Mouse (Mus musculus) forelimb bud, embryonic 11.5 days (tissue): ENCODE results near the gene Pard3.
A peak's percentile ranks its signal among the peaks of the same experiment; 100 is the strongest.

Experiments used
- DNase-seq: peaks from one replicate; pipeline ENCODE4 v3.0.0-alpha.2; 2012; ENCODE audit warnings: low read depth, low spot score

Pard3 gene

DNA sequence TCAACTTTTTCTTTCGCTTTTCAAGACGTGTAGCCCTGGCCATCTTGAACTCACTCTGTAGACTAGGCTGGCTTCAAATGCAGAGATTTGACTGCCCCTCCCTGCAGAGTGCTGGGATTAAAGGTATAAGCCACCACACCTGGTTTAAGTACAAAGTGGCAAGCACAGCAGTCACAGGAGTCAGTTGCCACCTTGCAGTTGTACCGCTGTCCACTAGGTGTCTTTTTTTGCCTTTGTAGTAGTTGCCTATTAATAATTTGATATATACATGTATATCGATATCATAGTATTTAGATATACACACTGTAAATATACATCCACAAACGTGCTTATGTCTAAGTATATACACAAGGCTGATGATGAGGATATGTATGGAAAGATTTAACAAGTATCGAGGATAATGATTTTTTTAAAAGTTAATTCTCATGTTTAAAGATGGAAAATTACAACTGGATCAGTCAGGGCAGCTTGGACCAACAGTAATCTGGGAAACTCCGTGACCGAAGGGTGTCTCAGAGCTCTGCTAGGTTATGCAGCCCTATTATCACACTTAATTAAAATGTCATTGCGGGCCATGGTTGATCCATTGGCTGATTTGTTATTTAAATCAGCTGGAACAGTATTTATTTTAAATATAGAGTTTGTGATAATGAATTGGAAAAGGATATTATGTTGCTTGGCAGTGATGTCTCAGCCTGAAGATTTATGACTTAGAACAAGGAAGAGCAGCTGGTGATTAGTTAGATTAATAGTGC lies 220.9 kb downstream of the Pard3 start:
- DNase-seq: no peak

DNA sequence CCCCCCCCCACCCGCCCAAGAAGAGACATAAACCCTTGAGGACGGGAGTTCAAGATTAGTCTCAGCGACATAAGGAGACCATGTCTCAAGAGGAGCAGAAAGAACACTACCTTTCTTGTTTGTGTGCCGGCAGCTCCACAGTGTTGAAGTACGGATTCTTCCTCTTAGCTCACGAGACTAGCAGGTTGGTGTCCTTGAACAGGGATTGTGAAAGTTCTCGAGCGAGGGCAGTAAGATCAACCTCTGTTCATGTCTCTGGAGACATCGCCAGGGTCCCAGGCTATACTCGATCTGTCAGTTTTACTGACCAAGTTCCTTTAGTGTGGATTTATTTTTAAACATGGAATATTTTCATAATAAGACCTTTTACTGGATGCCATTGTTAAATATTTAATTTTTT lies 224.1 kb downstream of the Pard3 start:
- no peak for DNase-seq

DNA sequence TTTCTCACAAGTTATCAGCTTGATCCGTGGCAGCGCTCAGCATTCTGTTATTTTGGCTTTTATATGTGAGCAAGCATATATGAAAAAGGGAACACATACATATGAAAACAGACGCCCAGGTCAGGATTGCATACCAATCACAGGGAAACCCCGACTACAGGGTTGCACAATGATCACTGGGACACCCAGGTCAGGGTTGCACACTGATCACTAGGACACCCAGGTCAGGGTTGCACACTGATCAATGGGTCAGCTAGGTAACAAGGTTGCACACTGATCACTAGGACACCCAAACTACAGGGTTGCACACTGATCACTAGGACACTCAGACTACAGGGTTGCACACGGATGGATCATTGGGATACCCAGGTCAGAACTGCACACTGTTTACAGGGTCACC lies 228.6 kb downstream of the Pard3 start:
- no peak for DNase-seq

DNA sequence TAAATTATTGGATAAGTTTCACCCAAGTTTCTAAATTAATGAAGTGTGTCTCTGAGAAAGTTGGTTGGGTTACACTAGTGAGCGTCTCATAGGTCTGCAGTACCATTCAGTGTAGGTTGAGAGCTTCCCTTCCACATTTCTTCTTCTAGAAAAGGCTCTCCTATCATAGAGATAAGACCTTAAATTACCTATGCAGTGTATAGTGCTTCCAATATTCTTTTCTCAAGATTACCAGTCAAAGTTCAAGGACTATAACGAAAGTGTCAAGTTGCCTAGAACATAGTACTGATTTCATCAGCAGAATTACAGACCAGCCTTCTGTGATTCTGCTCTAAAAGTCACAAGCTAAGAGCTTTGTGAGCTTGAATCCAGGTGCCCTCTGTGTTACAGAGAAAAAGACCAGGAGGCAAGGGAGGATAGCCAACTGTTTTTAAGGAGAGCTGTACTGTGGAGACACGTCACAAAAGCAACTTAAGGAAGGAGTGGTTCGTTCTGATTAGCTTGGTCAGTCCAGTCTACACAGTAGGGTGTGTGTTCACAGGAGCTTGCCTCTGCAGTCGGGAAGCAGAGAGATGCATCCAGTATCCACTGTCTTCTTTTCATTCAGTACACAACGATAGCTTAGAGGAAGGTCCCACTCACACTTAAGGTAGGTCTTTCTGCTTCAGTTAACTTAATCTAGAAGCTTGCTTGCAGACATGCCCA lies 229.5 kb downstream of the Pard3 start:
- DNase-seq: no peak

DNA sequence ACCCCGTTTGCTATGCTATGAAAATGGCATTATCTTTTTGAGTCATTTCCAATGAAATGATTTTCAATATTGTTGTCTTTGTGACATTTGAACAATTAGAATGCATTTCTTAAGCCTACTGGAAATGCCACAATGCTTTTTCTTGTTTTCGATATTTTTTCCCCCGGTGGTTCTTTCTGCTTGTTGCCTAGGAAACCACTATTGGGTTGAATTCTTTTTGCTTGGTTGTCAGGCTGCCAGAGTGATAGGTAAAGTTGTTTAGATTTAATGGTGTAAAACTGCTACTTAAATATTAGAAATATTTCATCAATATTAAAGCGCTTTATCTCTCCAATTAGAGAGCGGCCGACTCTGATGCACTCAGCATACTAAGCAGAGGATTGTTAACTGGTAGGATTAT lies 230.4 kb downstream of the Pard3 start:
- DNase-seq: no peak

DNA sequence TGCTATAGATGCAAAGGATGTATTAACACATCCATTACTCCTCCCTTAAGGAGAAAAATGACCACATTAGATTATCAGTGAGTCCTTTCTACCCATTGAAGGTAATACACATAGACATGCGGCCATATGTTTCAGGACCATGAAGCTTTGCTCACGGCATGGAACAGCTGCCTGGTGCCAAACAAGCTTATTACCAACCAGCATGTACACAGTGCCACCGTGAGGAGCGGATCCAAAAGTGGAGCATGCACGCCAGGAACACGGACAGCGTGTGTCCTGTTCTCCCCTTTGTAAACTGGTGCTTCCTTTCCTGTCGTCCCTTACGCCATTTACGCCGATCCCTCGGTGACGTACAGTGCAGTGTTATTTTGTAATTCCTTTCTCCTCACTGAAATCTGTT lies 232.2 kb downstream of the Pard3 start:
- DNase-seq: no peak

DNA sequence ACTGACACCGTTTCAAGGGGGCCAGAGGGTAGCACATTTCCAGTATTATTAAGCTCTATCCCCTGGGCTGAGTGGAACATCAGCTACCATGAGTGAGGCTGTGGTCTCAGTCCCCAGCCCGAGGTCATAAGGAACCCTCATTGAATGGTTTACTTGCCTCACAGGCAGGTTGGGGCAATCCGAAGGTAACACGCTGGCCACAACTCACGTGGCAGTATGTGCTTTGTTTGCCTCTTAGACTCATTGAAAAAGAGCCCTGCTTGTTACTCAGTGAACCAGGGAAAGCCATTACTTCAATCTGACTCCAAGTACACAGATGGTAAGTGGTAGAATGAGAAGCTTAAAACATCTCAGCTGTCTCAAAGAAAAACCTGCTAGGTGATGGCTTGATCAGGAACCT lies 236.8 kb downstream of the Pard3 start:
- no peak for DNase-seq

DNA sequence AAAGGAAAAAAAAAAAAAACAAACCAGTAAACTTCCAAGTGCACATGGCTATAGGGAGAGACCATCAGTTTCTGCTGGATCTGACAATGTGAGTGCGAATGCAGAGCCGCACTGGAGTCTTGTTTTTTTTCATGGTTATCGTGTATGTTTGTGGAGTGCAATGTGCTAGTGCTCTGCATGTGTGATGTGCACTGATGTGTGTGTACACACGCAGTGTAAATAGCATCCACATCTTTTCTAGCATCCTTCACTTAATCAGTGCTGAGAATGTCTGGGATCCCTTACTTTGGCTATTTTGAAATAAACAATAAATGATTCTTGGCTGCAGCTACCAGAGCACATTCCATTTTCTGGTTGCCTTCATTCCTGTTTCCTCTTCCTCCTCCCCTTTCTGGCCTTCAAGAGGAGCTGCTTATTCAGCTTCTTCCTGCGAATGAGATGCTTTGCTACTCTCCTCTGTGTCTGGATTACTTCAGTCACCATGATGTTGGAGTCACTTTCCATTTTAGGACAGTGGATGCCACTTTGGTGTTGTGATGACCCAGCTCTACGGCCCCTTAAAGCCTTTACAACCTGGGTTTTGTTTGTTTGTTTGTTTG lies 239.3 kb downstream of the Pard3 start:
- no peak for DNase-seq

DNA sequence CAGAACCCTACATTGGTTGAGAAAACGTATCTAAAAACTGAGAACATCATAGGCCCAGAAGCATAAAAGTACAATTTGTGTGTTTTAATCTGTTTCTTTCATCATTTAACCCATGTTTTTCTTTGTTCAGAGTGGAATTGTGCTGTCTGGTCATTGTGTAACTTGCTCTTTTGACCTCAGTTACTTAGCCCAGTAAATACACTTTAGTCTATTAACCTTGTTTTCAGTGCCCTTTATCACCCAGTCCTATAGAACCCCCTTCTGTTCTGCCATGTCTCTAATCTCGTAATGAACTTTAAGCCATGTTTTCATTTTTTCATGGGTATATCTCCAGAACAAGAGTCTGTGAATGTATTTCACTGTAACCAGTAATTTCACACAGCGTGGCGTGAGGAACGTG lies 243.3 kb downstream of the Pard3 start:
- DNase-seq: no peak

DNA sequence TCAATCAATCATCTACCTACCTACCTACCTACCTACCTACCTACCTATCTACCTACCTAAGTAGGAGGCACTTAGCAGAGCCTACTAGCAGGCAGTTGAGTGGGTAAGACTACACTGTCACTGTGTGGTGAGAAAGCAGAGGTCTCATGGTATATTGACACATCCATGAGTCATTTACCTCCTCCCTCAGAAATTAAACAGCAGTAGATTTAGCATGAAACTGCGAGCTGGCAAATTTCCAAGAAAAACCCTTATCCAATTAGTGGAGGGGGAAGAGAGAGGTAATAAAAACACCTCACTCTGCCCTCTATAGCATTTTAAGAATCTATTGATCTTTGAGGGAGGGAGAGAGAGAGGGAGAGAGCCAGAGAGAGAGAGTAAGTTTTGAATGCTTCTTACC lies 245.7 kb downstream of the Pard3 start:
- no peak for DNase-seq

DNA sequence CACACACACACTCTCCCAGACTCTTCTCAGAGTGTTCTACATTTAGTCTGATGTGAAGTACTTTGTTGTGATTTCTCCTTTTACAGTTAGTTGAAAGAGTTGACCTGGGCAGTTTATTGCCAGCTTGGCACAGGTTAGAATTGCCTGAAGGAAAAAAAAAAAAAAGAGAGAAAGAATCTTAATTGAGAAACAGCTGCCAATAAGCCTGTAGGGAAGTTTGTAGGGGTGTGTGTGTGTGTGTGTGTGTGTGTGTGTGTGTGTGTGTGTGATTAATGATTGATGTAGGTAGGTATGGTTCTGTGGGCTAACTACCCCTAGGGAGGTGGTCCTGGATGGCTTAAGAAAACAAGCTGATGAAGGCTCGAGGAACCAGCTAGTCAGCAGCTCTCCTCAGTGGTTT lies 252.1 kb downstream of the Pard3 start:
- no peak for DNase-seq

DNA sequence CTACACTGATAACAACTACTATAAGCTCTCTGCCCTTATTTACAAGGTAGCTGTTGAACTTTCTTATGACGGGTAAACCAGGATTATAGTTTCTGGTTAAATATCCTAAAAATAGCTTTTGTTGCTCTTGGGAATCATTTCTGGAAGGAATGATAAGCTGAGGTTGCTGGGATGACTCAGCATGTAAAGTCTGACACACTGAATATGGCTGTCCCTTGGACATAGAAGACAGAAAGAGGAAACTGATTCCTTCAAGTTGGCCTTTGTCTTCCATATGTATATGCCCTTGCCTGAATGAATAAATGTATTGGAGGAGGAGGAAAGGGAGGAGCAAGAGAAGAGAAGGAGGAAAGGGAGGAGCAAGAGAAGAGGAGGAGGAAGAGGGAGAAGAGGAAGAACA lies 254.2 kb downstream of the Pard3 start:
- DNase-seq: no peak

DNA sequence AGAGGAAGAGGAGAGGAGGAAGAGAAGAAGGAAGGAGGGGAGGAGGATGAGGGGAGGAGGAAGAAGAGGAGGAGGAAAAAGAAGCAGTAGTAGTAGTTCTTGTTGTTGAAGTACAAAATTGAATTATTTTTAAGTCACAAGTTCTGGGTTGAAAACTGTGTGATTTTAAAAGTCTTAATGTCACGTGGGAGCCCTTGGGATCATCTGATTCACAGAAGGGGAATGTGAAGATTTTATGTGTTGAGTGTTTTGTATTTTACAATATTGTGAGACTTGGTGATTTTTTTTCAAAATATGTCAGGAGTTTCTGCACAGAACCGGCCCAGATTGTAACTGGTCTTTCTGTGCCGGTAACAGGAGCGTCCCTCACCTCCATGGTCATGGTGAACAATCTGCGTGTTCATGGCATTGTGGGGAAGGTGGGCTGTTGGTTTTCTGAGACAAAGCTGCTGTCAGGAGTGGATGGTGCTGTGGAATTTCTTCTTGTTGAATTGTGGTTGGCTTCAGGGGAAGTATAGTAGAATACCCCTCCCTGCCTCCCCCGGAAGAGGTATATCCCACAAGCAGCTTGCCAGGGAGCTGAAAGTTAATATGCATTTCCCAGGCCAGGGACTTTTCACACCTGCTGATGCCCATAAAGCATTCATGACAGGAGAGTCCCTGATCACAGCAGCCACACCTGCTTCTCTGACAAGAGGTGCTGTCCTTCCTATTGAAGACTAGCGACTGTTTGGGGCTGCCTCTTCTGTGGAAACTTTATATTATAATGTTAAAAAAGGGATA lies 254.9 kb downstream of the Pard3 start:
- no peak for DNase-seq

DNA sequence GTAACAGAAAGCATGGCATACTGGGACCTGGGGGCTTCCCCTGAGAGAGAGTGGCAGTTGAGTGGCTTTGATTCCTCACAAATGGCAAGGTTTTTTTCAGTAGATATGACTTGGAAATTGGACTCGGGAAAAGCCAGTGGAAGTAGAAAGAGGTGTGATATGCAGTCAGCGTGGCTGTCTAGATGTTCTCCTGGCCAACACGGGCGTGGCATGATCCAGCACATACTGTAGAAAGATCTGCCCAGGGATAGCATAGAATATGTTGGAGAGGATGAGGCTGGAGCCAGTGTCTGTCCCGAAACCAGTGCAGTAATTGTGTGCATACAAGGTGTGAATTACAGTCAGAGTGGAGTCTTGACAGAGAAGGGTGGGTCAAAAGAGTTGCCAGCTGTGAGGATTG lies 257.2 kb downstream of the Pard3 start:
- DNase-seq: no peak

DNA sequence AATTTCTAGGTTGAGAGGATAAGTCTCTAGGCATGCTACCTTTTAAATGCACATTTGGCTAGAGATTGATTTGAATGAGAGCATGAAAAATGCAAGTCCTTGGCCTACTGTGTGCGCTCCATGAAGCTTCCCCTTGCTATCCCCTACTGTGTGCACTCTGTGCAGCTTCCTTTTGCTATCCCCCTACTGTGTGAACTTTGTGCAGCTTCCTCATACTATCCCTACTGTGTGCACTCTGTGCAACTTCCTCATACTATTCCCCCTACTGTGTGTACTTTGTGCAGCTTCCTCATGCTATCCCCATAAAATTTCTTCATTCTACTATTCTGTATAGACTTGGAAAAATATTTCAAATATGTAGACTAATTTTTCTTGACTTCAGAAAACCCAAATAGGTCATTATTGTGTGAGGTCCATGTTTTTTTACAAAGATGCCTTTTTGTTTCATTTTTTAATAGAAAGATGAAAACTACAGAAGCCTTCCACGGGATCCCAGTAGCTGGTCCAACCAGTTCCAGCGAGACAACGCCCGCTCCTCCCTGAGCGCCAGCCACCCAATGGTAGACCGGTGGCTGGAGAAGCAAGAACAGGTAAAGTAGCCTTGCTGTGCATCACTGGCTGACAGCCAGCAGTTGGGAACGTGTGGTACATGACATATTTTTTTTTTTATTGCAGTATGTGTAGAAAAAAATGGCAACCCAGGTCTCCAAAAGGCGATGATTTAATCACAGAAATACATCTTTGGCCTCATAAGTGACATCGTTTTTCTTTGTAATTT lies 260.1 kb downstream of the Pard3 start:
- DNase-seq: no peak

DNA sequence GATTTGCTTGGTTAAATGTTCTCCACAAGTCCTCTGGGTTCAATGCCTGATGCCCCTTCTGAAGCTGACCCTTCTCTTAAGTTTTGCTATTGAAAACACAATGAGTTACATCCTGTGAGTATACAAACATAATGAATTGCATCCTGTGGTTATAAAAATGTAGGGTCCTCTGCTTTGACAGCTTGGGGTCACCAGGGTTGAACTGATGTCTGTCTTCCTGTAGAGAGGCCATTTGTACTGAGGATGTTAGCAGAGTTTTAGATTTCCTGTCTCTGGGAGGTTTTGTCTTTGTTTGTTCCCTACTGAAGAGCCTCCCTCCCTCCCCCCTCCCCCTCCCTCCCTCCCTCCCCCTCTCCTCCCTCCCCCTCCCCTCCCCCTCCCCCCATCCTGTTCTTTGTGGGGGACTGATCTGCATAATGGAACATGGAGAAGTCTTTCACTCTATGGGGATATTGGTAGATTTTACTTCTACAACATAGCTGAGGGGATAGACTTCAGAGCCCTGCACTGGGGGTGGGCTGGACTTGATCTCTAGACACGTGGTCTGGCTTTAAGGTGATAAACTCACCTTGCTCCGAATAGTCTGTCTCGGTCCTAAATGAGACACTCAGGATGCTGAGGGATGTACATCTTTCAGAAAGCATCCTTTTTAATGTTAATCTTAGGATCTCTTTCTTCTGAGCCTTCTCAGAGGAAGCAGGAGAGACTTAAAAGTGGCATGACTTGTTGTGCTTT lies 261.3 kb downstream of the Pard3 start:
- DNase-seq: no peak

DNA sequence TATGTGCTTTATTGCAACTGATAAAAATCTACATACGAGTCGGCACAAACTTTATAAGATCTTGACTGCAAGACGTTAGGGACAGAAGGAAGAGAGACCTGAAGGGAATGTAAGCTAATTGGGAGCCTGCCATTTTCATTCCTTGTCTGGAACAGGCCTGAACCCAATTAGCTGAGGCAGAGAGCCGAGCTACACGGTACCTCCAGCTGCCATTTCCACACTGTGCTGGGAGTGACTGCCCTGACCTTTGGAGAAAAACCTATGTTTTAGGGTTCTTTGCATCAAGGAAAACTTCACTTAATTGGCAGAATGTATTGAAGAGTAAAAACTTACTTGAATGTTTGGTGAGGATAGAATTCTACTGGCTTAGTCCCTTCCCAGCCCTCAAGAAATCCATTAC lies 262.1 kb downstream of the Pard3 start:
- DNase-seq: peak; percentile 23

DNA sequence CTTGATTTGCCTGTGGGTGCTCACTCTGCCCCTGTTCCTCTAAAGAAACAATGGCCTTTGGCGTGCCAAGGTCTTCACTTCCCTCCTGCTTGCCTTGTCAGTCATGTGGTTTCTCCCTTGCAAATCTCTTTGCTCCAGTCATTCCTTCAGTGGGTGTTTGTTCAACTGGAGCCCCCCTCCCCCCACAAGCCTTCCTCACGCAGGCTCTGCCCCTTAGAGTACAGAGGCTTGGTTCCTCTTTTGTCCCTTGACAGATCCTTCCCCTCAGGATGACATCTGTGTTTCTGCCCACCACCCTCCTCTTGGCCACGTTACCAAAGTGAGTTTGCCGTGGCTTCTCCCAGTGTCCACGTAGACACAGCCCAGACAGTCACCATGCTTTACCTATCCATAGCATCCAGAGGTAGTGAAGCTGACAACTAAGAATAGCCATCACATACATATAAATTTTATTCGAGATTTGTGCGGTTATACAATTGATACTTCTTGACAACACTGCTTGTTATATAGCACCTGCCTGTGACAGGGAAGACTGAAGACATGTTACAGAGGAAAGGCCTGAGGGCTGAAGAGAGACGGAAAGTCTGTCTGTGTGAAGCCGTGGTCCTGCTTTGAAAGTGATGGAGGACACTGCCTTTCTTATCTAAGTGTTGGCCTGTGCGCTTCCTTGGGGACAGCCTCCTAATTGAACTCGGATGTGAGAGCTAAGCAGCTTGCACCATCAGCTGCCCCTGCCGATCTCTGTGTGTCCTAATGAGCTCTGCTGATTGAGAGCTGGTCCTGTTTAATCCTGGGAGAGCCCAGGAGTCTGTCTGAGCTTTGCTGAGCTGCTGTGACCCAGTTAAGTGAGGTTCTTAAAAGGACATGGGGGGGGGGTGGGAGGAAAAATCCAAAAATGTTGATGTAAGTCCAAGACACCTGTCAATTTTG lies 266.8 kb downstream of the Pard3 start:
- DNase-seq: no peak

DNA sequence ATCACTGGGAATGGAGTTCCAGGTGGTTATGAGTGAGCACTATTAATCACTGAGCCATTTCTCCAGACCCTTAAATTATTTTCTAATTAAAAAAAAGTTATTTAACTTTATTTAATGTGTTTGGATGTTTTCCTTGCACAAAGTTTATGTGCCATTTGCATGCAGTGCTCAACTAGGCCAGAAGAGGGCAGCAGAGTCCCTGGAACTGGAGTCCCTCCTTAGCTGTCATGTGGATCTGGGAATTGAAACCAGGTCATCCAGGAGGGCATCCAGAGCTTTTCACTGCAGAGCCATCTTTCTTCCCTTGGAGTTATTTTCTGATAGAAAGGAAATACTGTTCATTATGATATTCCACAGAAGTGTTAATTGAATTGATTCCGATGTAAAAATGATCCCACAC lies 268.1 kb downstream of the Pard3 start:
- DNase-seq: peak; percentile 57

DNA sequence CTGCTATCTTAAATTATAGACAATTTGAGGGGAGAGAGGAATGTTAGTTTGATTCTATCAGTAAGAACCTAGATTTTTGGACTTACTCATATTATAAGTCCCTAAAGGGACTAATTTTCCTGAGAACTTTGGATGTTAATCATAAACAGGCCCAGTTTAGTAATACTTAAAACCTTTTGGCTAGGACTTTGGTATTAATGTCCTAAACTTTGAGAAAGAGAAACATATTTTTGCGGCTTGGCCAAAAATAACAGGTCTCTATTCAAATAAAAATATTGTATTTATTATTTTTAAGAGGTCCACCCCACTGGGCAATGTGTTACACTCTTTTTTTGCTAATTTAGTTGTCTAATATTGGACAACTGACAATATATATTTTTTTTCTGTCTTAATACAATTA lies 271.5 kb downstream of the Pard3 start:
- no peak for DNase-seq
